Mouse (Mus musculus) stomach, embryonic 16.5 days (tissue): ENCODE measurements at regions not wholly inside any gene's neighbourhood (a gene's known extent, or its start where the extent isn't known, plus 50 kb on each side); places are given as distances from the start of the nearest gene placed in this dataset.

Experiments used
- ATAC-seq: fragments of 200-750 bp; cut with Nextera tagmentation; 2 replicates; pipeline ENCODE4 v1.8.0; 2017; ENCODE audit warnings: moderate number of reproducible peaks, moderate TSS enrichment; ENCODE audit not compliant: insufficient read depth, low FRiP score
- H3K27ac ChIP-seq: fragments of 300-500 bp; sonication (generic); 2 replicates; pipeline ENCODE4 v1.5.1; 2014; ENCODE audit warnings: low read length
- H3K27me3 ChIP-seq: fragments of 300-500 bp; sonication (generic); 2 replicates; pipeline ENCODE4 v1.6.1; 2014; ENCODE audit warnings: low read length, control low read depth, mixed read lengths; ENCODE audit not compliant: control insufficient read depth, insufficient read depth
- H3K36me3 ChIP-seq: fragments of 300-500 bp; sonication (generic); 2 replicates; pipeline ENCODE4 v1.6.1; 2014; ENCODE audit warnings: low read length; ENCODE audit not compliant: control insufficient read depth, insufficient read depth
- H3K4me1 ChIP-seq: fragments of 300-500 bp; sonication (generic); 2 replicates; pipeline ENCODE4 v1.6.1; 2014; ENCODE audit warnings: low read length, control low read depth, mixed read lengths; ENCODE audit not compliant: control insufficient read depth, insufficient read depth
- H3K4me2 ChIP-seq: fragments of 300-500 bp; sonication (generic); 2 replicates; pipeline ENCODE4 v1.6.1; 2014; ENCODE audit warnings: low read depth, low read length, mixed read lengths
- H3K4me3 ChIP-seq: fragments of 300-500 bp; sonication (generic); replicated peaks from 2 replicates; pipeline ENCODE4 v1.5.1; 2014; ENCODE audit warnings: mild to moderate bottlenecking, low read length
- H3K9ac ChIP-seq: fragments of 300-500 bp; sonication (generic); 2 replicates; pipeline ENCODE4 v1.6.1; 2014; ENCODE audit warnings: low read length
- H3K9me3 ChIP-seq: fragments of 300-500 bp; sonication (generic); replicated peaks from 2 replicates; pipeline ENCODE4 v1.6.1; 2016; ENCODE audit warnings: low read length, control low read depth; ENCODE audit not compliant: control insufficient read depth
- WGBS: fragments of 180-500 bp; shearing (Covaris S2); extraction: QIAGEN DNeasy Blood & Tissue Kit; methylation state at CpG from one replicate; pipeline ENCODE4 v1.1.7; 2014; 5-methylcytosine and 5-hydroxymethylcytosine counted together

- no peak overlapping the region for H3K4me2 ChIP-seq
- H3K27me3 ChIP-seq = no peaks in the 10 kb centered on the region
- ATAC-seq = no peak
- no peaks in the 10 kb centered on the region for H3K9me3 ChIP-seq
- H3K36me3 ChIP-seq = no peaks in the 10 kb centered on the region
- no peak overlapping the region for H3K27ac ChIP-seq
- H3K4me1 ChIP-seq = no peaks in the 10 kb centered on the region
- 80% methylated on average over 6 of the region's 6 CpGs for WGBS
- no peak overlapping the region for H3K4me3 ChIP-seq
- H3K9ac ChIP-seq = no peak overlapping the region
Measured at GRCm38 (mm10) chr5:126566226-126566625, 675.4 kb upstream of the Tmem132c start.

GRCm38 (mm10) chr5:126573766-126574165 lies 667.8 kb upstream of the Tmem132c start:
- H3K4me2 ChIP-seq = no peak overlapping the region
- H3K27me3 ChIP-seq = no peaks in the 10 kb centered on the region
- H3K9ac ChIP-seq = no peak overlapping the region
- no peak overlapping the region for H3K27ac ChIP-seq
- no peak overlapping the region for H3K4me3 ChIP-seq
- no peaks in the 10 kb centered on the region for H3K4me1 ChIP-seq
- no peaks in the 10 kb centered on the region for H3K36me3 ChIP-seq
- WGBS = 68% methylated on average over 2 of the region's 2 CpGs
- no peak for ATAC-seq
- H3K9me3 ChIP-seq = peaks cover 6% of the 10 kb centered on the region; the same call in 1 of the 2 replicates

- H3K4me1 ChIP-seq = no peaks in the 10 kb centered on the region
- no peak for ATAC-seq
- no peak overlapping the region for H3K4me3 ChIP-seq
- H3K36me3 ChIP-seq = no peaks in the 10 kb centered on the region
- no peak overlapping the region for H3K4me2 ChIP-seq
- no peak overlapping the region for H3K9ac ChIP-seq
- H3K27ac ChIP-seq = no peak overlapping the region
- no peaks in the 10 kb centered on the region for H3K9me3 ChIP-seq
- H3K27me3 ChIP-seq = no peaks in the 10 kb centered on the region
- 64% methylated on average over 12 of the region's 12 CpGs for WGBS
Measured at GRCm38 (mm10) chr5:126597786-126598330, 643.8 kb upstream of the Tmem132c start.

- no peak overlapping the region for H3K4me3 ChIP-seq
- ATAC-seq = no peak
- 82% methylated on average over 5 of the region's 5 CpGs for WGBS
Measured at GRCm38 (mm10) chr5:126599561-126599960, 642.0 kb upstream of the Tmem132c start.

GRCm38 (mm10) chr5:126606756-126607155 lies 634.9 kb upstream of the Tmem132c start:
- no peak overlapping the region for H3K4me2 ChIP-seq
- WGBS = 72% methylated on average over 5 of the region's 5 CpGs
- no peak overlapping the region for H3K27ac ChIP-seq
- no peaks in the 10 kb centered on the region for H3K9me3 ChIP-seq
- H3K9ac ChIP-seq = no peak overlapping the region
- ATAC-seq = no peak
- no peaks in the 10 kb centered on the region for H3K27me3 ChIP-seq
- no peaks in the 10 kb centered on the region for H3K4me1 ChIP-seq
- no peaks in the 10 kb centered on the region for H3K36me3 ChIP-seq
- no peak overlapping the region for H3K4me3 ChIP-seq

More at GRCm38 (mm10) chr5:126599561-126599960, 642.0 kb upstream of the Tmem132c start:
- H3K4me1 ChIP-seq = no peaks in the 10 kb centered on the region
- no peak overlapping the region for H3K4me2 ChIP-seq
- no peak overlapping the region for H3K27ac ChIP-seq
- H3K36me3 ChIP-seq = no peaks in the 10 kb centered on the region
- no peak overlapping the region for H3K9ac ChIP-seq
- no peaks in the 10 kb centered on the region for H3K9me3 ChIP-seq
- no peaks in the 10 kb centered on the region for H3K27me3 ChIP-seq

- no peak overlapping the region for H3K9ac ChIP-seq
- no peak overlapping the region for H3K4me2 ChIP-seq
- H3K27ac ChIP-seq = no peak overlapping the region
- H3K4me3 ChIP-seq = no peak overlapping the region
- WGBS = 83% methylated on average over 4 of the region's 4 CpGs
- H3K36me3 ChIP-seq = no peaks in the 10 kb centered on the region
- no peaks in the 10 kb centered on the region for H3K9me3 ChIP-seq
- H3K27me3 ChIP-seq = no peaks in the 10 kb centered on the region
- ATAC-seq = no peak
- no peaks in the 10 kb centered on the region for H3K4me1 ChIP-seq
Measured at GRCm38 (mm10) chr5:126612571-126612970, 629.0 kb upstream of the Tmem132c start.

GRCm38 (mm10) chr5:126622551-126622950 lies 619.1 kb upstream of the Tmem132c start:
- Histone ChIP-seq H3K27ac (no peak overlapping the region), H3K4me1 (no peaks in the 10 kb centered on the region), H3K9ac (no peak overlapping the region), H3K4me3 (no peak overlapping the region), H3K36me3 (no peaks in the 10 kb centered on the region), H3K4me2 (no peak overlapping the region), H3K27me3 (no peaks in the 10 kb centered on the region), H3K9me3 (no peaks in the 10 kb centered on the region)
- WGBS = 77% methylated on average over 6 of the region's 6 CpGs
- no peak for ATAC-seq

GRCm38 (mm10) chr5:126623205-126623604 lies 618.4 kb upstream of the Tmem132c start:
- Histone ChIP-seq H3K9me3 (no peaks in the 10 kb centered on the region), H3K4me2 (no peak overlapping the region), H3K4me3 (no peak overlapping the region), H3K27me3 (no peaks in the 10 kb centered on the region), H3K9ac (no peak overlapping the region), H3K36me3 (no peaks in the 10 kb centered on the region), H3K4me1 (no peaks in the 10 kb centered on the region), H3K27ac (no peak overlapping the region)
- ATAC-seq = no peak
- WGBS = 14% methylated on average over 6 of the region's 6 CpGs

GRCm38 (mm10) chr5:126629826-126630225 lies 611.8 kb upstream of the Tmem132c start:
- 27% methylated on average over 2 of the region's 2 CpGs for WGBS
- ATAC-seq = no peak
- no peak overlapping the region for H3K4me3 ChIP-seq
- H3K27ac ChIP-seq = no peak overlapping the region
- no peaks in the 10 kb centered on the region for H3K27me3 ChIP-seq
- H3K4me2 ChIP-seq = no peak overlapping the region
- no peaks in the 10 kb centered on the region for H3K4me1 ChIP-seq
- H3K9ac ChIP-seq = no peak overlapping the region
- no peaks in the 10 kb centered on the region for H3K36me3 ChIP-seq
- no peaks in the 10 kb centered on the region for H3K9me3 ChIP-seq

- Histone ChIP-seq H3K4me2 (no peak overlapping the region), H3K27ac (no peak overlapping the region), H3K9me3 (no peaks in the 10 kb centered on the region), H3K4me3 (no peak overlapping the region), H3K27me3 (no peaks in the 10 kb centered on the region), H3K4me1 (no peaks in the 10 kb centered on the region), H3K36me3 (no peaks in the 10 kb centered on the region), H3K9ac (no peak overlapping the region)
- no peak for ATAC-seq
- WGBS = 78% methylated on average over 7 of the region's 7 CpGs
Measured at GRCm38 (mm10) chr5:126650415-126650814, 591.2 kb upstream of the Tmem132c start.
